Mouse (Mus musculus) G1E (cell line): ENCODE data around the gene Acvr2b. TPM values are rescaled to one million over a fixed set of nuclear protein-coding genes. Genes with fewer than 3 reads are reported as not detected.

ENCODE experiments used
- ATAC-seq: 2 replicates; pipeline ENCODE4 v1.8.0; 2016; ENCODE audit warnings: mild to moderate bottlenecking; ENCODE audit not compliant: insufficient number of reproducible peaks, poor library complexity, low FRiP score, severe bottlenecking; ENCODE audit errors: extremely low read depth
- DNase-seq: peaks from one replicate; pipeline ENCODE4 v3.0.0; 2012; ENCODE audit warnings: low spot score
- H3K27me3 ChIP-seq: 2 replicates; pipeline ENCODE4 v1.6.1; 2012; ENCODE audit warnings: mild to moderate bottlenecking, low read length, inconsistent platforms; ENCODE audit not compliant: insufficient read depth
- H3K36me3 ChIP-seq: replicated peaks from 2 replicates; pipeline ENCODE3; 2012; ENCODE audit warnings: mild to moderate bottlenecking, inconsistent platforms
- H3K4me1 ChIP-seq: 2 replicates; pipeline ENCODE4 v1.6.1; 2012; ENCODE audit warnings: low read depth, low read length, inconsistent platforms, mixed read lengths; ENCODE audit not compliant: insufficient read depth
- H3K4me3 ChIP-seq: 2 replicates; pipeline ENCODE4 v1.5.1; 2012; ENCODE audit warnings: low read depth, mild to moderate bottlenecking, inconsistent platforms, low read length, moderate library complexity, mixed read lengths
- H3K9me3 ChIP-seq: replicated peaks from 2 replicates; pipeline ENCODE4 v1.6.1; 2012; ENCODE audit warnings: inconsistent platforms
- CTCF ChIP-seq: IDR thresholded peaks from 2 replicates; pipeline ENCODE4 v1.5.1; 2012; ENCODE audit warnings: low read depth, low read length, inconsistent platforms, mixed read lengths
- GATA1 ChIP-seq: IDR thresholded peaks from 2 replicates; pipeline ENCODE4 v1.6.1; 2012; ENCODE audit warnings: borderline replicate concordance, low read length, inconsistent platforms, mixed read lengths
- GATA2 ChIP-seq: IDR thresholded peaks from 2 replicates; pipeline ENCODE4 v1.6.1; 2012; ENCODE audit warnings: low read depth, low read length, inconsistent platforms, borderline replicate concordance
- POLR2AphosphoS5 ChIP-seq: IDR thresholded peaks from 2 replicates; pipeline ENCODE4 v1.6.1; 2012; ENCODE audit warnings: low read depth, low read length, inconsistent platforms; ENCODE audit not compliant: insufficient replicate concordance
- TAL1 ChIP-seq: conservative IDR thresholded peaks from 2 replicates; pipeline ENCODE4 v1.6.1; 2012; ENCODE audit warnings: low read depth, low read length, inconsistent platforms, mixed read lengths
- polyA plus RNA-seq: library from polyadenylated mRNA; stranded (reverse); fragments of >175 nt; gene quantifications from 2 replicates; pipeline ENCODE4 v1.2.3, GENCODE M21; 2012
- total RNA-seq, 2 experiments: library from RNA; stranded (forward) in 1 of 2; stranded (reverse) in 1 of 2; fragments of 200-1000 nt in 1 of 2; fragments of >200 nt in 1 of 2; fragmentation: Nextera tagmentation in 1 of 2; gene quantifications; 2 replicates each; pipeline ENCODE4 v1.2.3; 2014 to 2017

Acvr2b gene
- total and polyA plus RNA-seq, 3 experiments = 3.2 to 5.0 (median 3.3) TPM

GRCm38 (mm10) chr9:119457122-119457521 is 55.2 kb downstream of the Acvr2b start:
- Histone ChIP-seq H3K36me3 (peaks cover 86% of the 10 kb centered on the region), H3K9me3 (no peaks in the 10 kb centered on the region), H3K4me1 (no peaks in the 10 kb centered on the region), H3K27me3 (no peaks in the 10 kb centered on the region), H3K4me3 (no peak overlapping the region)
- TF ChIP-seq CTCF (no peak), POLR2AphosphoS5 (no peak), TAL1 (no peak), GATA1 (no peak), GATA2 (no peak)
- DNase-seq (no peak), ATAC-seq (no peak)

- TF ChIP-seq GATA2 (no peak), CTCF (peak; percentile 99), GATA1 (no peak)
These were observed 58.5 kb downstream of the Acvr2b start for GRCm38 (mm10) chr9:119460410-119460809.

GRCm38 (mm10) chr9:119465056-119465455 is 63.1 kb downstream of the Acvr2b start:
- Histone ChIP-seq H3K27me3 (no peaks in the 10 kb centered on the region), H3K4me3 (no peak overlapping the region), H3K36me3 (peaks cover 96% of the 10 kb centered on the region), H3K9me3 (no peaks in the 10 kb centered on the region), H3K4me1 (peaks cover 12% of the 10 kb centered on the region)
- no peak for DNase-seq
- TF ChIP-seq GATA1 (no peak), GATA2 (no peak), CTCF (no peak), TAL1 (no peak), POLR2AphosphoS5 (no peak)
- ATAC-seq = no peak

More at GRCm38 (mm10) chr9:119460410-119460809, 58.5 kb downstream of the Acvr2b start:
- Histone ChIP-seq H3K4me1 (0 out of 2 replicates have a peak, but pooled peaks cover 3% of the 10 kb centered on the region), H3K4me3 (no peak overlapping the region), H3K9me3 (no peaks in the 10 kb centered on the region), H3K36me3 (peaks cover 96% of the 10 kb centered on the region), H3K27me3 (no peaks in the 10 kb centered on the region)
- DNase-seq = peak; percentile 45
- peak; percentile 82 for ATAC-seq

GRCm38 (mm10) chr9:119465595-119465994 is 63.7 kb downstream of the Acvr2b start:
- H3K36me3 ChIP-seq = peaks cover 93% of the 10 kb centered on the region
- H3K4me1 ChIP-seq = peaks cover 12% of the 10 kb centered on the region
- no peak for ATAC-seq
- no peak for DNase-seq
- H3K9me3 ChIP-seq = no peaks in the 10 kb centered on the region
- no peak overlapping the region for H3K4me3 ChIP-seq
- no peaks in the 10 kb centered on the region for H3K27me3 ChIP-seq
- no peak for TF ChIP-seq CTCF
- no peak for TF ChIP-seq GATA1
- no peak for TF ChIP-seq TAL1
- TF ChIP-seq POLR2AphosphoS5 = no peak
- no peak for TF ChIP-seq GATA2

GRCm38 (mm10) chr9:119469691-119470353 is 67.9 kb downstream of the Acvr2b start:
- H3K9me3 ChIP-seq = peaks cover 3% of the 10 kb centered on the region
- DNase-seq (no peak), ATAC-seq (no peak)
- TF ChIP-seq TAL1 (no peak), POLR2AphosphoS5 (no peak), GATA2 (no peak), CTCF (no peak), GATA1 (no peak)
- H3K4me3 ChIP-seq = no peak overlapping the region
- H3K4me1 ChIP-seq = peaks cover 12% of the 10 kb centered on the region
- H3K36me3 ChIP-seq = peaks cover 50% of the 10 kb centered on the region
- H3K27me3 ChIP-seq = no peaks in the 10 kb centered on the region

- H3K4me1 ChIP-seq = peaks cover 9% of the 10 kb centered on the region
- ATAC-seq (no peak), DNase-seq (no peak)
- no peaks in the 10 kb centered on the region for H3K27me3 ChIP-seq
- H3K4me3 ChIP-seq = no peak overlapping the region
- H3K9me3 ChIP-seq = peaks cover 5% of the 10 kb centered on the region
- peaks cover 27% of the 10 kb centered on the region for H3K36me3 ChIP-seq
- TF ChIP-seq POLR2AphosphoS5 (no peak), CTCF (no peak), GATA2 (no peak), GATA1 (no peak), TAL1 (no peak)
These were observed 70.5 kb downstream of the Acvr2b start for GRCm38 (mm10) chr9:119472412-119472918.

GRCm38 (mm10) chr9:119473011-119473410 is 71.1 kb downstream of the Acvr2b start:
- H3K36me3 ChIP-seq = peaks cover 22% of the 10 kb centered on the region
- no peak for ATAC-seq
- TF ChIP-seq GATA2 (no peak), POLR2AphosphoS5 (no peak), TAL1 (no peak), GATA1 (no peak), CTCF (no peak)

More at GRCm38 (mm10) chr9:119473011-119473410, 71.1 kb downstream of the Acvr2b start:
- Histone ChIP-seq H3K4me1 (peaks cover 9% of the 10 kb centered on the region), H3K4me3 (no peak overlapping the region), H3K27me3 (no peaks in the 10 kb centered on the region), H3K9me3 (peaks cover 5% of the 10 kb centered on the region)
- no peak for DNase-seq
